Mouse (Mus musculus): ENCODE data around the gene Fam102b.
A peak's percentile ranks its signal among the peaks of the same experiment; 100 is the strongest.

The Fam102b gene

DNA sequence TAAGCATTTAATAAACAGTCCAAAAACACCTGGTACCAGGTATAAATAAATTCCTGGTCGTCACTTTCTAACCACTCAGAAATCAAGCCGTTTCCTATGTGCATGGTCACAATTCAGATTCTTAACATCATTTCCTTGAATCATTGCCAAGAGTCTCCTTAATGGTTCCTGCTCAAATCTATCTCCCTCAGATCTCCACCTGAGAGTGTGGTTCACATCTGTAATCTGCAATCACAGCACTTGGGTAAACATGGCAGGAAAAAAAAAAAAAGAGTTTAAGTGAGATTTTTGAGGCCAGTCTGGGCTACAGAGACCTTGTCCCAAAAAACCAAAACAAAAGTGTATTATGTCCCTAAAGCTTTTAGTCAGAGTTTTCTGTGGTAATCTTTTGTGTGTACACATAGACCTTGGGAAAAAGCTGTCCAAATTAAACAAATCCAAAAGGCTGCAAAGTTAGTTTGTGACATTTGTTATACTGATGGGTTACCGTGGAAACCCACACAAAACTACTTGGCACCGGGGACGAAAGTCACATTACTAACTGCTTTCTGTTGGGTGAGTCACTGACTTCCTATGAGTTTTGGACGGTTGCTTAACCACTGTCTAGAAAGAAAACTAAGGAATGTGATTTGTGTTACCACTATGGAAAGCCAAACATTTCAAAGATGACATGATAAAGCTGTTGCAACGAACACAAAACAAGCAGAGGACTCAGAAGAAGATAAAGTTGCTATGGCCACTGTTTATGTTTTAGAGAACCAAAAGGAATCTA, 16.7 kb downstream of the Fam102b start:
- DNase-seq (ENCODE audit: low spot score in 2 of 2) = peak; percentile 74 to 81

DNA sequence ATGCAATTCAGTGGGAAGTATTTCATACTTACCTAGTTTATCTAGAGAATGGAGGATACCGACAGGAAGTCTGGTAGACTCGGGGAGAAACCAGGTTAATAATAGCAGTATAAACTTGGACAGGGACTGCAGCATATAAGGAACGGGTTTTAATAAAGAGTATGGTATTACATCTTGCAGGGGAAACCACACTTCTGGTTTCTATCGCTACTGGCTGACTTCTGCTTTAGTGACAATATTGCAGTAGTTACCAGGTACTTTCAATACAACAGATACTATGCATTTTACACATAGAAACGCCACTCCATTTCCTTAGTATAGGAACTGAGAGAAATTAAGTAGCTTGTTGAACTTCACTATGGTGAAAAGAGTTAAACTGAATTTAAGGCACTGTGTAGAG, 19.2 kb downstream of the Fam102b start:
- no peak for DNase-seq (ENCODE audit: low spot score in 2 of 2)

DNA sequence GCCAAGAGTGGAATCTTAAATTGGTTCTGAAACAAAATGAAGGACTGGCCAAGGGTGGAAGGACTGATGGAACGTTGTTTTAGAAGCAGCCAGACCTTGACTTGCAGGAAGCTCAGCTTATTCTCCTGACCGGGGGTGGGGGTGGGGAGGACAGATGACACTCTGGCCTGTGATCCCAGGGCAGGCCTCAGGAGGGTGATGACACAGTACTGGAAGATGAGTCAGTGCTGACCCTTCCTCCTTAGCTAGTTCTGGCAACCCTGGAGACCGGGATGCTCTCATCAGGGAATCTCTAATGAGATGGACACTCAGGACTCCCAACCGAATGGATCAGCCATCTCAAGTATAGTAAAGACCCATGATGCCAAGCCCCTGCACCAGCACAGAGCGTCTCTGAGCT, 21.6 kb downstream of the Fam102b start:
- DNase-seq (ENCODE audit: low spot score in 2 of 2) = no peak

DNA sequence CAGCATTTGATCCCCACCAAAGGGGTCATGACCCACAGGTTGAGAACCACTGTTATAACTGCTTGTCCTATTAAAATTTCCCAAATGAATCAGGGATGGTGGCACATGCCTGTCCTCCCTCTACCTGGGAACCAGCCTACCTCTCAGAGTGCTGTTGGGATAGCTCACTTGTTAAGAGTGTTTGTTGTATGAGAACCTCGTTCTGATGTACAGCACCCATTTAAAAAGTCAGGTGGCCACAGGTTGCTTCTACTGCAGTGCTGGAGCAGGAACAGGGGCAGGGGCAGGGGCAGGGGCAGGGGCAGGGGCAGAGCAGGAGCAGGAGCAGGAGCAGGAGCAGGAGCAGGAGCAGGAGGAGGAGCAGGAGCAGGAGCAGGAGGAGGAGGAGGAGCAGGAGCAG, 28.2 kb downstream of the Fam102b start:
- no peak for DNase-seq (ENCODE audit: low spot score in 2 of 2)

DNA sequence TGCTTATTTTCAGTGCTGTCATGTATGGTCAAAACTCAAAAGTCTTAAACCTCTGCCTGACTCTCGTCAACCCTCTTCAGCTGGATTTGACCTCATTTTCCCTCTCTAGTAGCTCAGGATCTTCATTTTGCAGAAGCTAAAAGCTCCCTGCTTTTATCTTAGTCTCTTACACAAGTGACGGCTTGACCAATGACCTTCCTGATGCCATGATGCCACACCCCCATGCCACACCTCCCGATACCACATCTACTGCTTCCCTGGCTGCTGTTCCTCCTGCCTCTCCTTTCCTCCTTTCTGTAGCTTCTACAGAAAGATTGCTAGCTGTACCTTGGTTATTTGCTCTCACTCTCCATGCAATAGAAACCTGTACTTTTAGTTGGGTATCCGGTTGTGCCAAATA, 29.6 kb downstream of the Fam102b start:
- no peak for DNase-seq (ENCODE audit: low spot score in 2 of 2)

DNA sequence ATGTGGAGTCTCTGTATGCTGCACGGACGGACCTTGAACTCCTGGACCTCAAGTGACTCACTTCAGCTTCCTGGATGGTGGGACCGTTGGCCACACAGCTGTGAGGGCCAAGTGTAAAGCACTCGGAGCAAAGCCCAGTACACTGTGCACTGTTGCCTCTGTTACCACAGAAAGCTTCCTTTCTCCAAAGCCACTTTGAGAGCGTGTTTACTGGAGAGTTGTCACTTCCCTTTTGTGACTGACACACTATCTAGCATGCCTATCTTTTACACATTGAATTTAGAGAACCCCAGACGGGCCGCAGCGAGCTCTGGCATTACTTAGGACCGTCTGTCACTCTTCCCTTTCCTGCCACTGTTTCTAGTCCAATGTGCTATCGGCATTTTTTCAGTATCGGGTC, 30.1 kb downstream of the Fam102b start:
- peak in 1 of 2 experiments; percentile 36 for DNase-seq (ENCODE audit: low spot score in 2 of 2)

DNA sequence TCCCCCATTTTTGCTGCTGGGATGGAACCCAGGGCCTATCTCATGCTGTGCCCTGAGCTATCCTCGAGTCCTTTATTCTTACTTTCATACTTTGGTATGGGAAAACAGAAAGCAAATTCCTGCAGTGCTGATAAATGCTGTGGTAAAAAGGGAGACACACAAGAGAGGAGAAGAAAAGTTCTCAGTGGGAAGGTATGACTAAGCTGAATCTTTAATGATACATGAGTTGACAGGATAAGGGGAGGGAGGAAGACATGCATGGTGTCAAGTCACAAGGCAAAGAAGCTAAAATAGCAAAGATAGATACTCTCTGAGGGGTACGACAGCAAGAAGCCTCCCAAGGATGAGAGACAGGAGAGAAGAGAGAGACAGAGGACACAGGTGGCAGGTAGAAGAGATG, 32.0 kb downstream of the Fam102b start:
- no peak for DNase-seq (ENCODE audit: low spot score in 2 of 2)

DNA sequence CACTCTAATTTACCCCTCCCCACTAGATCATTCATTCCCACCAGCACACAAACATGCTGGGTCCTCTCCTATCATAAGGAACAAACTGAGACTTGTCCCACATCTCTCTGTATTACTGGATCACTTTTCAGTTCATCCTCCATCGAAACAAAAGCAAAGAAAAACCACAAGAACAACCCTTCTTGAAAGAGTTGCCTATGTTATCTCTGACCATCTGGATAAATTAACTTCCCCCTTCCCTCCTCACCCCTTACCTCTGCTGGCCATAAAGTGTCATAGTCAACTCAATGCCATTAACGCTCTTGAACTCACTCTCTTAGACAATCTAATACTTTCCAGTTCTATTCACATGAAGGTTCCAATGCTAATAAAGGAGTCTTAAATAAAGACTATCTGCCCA, 32.9 kb downstream of the Fam102b start:
- DNase-seq (ENCODE audit: low spot score in 2 of 2) = no peak

DNA sequence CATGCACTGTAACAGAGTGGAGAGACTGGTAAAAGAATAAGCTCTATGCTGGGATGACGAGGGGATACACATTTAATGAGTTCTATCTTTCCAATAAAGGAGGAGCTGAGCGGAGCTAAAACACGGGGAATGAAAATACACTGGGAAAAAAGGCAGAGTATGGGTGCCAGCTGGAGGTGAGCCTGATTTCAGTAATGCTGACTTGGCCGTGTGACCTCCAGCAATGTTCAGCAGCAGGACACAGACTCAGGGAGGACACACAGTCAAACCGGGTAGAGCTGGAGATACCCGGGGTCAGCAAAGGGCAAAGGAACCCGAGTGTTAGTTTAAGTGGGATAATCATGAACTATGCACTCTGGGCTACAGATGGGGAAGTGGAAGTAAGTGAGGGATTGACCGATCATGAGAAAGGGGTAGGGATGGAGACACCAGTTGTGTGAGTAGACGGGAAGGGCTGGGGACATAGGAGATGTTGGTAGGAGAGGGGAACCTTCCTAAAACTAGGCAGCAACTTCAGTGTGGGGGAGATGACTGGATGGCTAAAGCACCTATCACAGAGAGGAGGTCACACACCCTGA, 37.3 kb downstream of the Fam102b start:
- peak in 1 of 2 experiments; percentile 46 for DNase-seq (ENCODE audit: low spot score in 2 of 2)

DNA sequence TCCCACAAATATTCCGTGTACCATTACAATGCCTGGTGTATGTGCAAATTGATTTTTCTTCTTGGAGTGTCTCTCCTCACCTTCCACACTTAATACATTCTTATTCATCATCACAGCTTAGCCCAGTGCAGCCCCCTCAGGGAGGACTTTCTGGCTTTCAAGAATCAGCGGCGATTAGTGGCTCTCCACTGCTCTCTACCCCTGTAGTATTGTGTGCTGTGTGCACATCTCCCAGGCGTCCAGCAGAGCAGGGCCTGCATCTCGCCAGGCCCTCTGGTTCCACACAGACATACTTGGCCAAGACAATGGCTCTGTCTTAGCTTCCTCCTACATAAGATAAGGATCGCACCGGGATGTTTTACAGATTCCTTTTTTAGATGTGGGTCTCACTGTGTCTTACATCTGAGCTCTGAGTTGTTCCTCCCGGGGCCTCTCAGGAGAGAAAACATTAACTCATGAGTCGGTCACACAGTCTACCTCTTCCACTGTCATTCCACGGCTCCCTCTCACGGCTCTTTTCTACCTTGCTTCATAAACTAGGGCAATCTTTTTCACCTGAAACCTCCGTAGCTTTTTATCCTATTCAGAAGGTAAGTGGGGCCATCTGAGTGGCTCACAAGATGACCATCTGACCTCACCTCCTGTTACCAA, 40.3 kb downstream of the Fam102b start:
- DNase-seq (ENCODE audit: low spot score in 2 of 2) = no peak

DNA sequence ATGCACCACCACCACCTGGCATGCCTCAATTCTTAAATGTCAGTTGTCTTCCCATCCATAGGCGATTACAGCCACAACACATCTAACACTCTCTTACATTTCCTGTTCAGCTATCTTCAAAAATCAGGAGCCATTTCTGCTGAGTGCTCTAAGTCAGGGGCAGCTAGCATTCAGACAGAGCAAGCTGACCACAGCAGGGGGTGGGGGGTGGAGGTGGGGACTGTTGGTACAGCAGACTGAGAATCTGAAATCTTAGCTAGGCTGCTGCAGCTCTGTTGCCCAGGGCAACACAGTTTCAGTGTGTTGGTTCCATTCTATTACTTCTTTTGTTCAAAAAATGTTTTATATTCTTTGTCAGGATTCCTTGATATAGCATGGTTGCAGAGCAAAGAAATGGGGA, 40.9 kb downstream of the Fam102b start:
- DNase-seq (ENCODE audit: low spot score in 2 of 2) = no peak

DNA sequence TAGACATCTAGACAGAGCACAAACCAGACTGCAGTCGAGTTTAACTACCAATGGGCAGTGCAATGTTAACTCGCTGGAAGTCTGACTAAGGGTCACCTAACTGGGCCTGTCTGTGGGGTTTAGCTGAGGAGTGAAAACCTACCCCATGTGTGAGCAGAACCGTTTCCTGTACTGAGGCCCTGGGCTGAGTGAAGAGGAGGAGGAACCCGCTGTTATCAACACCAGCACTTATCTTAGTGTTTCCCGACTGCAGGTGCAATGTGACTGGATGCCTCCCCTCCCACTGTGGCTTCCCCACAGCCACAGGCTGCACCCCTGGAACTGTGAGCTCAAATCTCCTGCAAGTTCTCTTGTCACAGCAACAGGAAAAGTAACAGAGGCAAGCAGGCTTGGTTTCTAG, 43.4 kb downstream of the Fam102b start:
- no peak for DNase-seq (ENCODE audit: low spot score in 2 of 2)

DNA sequence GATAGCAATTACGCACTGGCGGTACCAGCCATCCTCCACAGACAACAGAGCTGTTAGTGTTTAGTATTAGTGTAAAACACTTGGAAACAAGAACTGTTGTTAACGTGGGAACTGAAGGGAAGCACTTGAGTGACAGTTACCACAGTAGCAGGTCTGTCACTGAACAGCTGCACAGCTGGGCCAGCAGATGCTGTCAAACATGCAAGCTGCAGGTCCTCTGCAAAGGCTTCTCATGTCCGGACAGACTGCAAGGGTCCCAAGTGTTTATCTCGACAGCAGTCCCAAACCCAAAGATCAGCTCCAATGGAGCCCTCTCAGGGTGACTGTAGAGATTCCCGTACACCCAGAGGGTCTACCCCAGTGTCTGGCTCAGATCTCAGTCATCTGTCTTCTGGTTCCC, 45.5 kb downstream of the Fam102b start:
- DNase-seq (ENCODE audit: low spot score in 2 of 2) = no peak

DNA sequence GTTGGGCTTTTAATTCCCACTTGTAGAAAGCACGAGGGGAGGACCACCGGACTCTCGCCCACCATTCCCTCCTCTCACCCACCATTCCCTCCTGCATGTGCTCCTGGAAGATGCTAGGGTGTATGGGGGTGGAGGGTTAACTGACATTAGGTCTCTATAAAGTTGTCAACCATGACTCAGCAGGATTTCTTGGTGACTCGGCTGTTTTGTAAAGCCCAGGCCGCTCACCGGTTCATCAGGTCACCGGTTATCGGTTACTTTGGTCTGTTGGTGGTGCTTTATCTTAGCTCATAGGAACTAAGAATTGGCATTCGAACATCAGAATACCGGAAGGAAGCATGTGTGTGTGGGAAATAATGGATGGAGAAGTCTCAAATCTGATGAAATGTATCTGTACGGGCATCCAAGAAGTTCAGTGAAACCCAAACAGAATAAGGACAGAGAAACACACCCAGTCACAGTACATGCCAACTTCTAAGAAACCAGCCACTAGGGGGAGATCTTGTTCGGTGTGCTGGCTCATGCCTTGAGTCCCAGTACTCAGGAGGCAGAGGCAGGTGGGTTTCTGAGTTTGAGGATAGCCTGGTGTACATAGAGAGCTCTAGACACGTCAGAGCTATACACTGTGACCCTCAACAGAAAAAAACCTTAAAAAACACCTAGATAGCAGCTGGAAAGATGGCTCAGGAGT, 49.9 kb downstream of the Fam102b start:
- no peak for DNase-seq (ENCODE audit: low spot score in 2 of 2)

DNA sequence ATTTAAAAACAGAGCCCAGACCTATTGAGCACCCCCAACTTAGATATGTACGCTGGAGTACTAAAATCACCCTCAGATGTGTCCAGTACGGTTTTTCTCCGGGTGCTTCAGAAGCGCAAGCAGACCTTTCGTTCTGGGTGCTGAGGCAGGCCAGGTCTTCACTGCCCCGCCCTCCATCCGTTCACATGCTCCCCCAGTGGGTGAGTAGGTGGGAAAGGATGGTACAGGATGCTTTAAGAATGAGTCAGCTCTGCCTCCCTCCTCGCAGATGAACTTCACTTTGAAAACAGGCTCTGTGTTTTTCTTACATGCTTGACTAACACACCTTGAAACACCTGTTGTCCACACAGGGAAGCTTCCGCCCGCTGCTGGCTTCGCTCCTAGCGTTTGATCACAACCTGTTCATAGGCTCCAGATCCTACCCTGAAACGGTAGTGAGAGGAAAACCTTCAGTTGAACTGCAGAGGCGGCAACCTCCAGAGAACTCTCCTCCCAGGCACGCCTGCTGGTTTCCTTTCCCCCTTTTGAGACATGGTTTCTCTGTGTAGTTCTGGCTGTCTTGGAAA, 52.4 kb downstream of the Fam102b start:
- DNase-seq (ENCODE audit: low spot score in 2 of 2) = no peak

DNA sequence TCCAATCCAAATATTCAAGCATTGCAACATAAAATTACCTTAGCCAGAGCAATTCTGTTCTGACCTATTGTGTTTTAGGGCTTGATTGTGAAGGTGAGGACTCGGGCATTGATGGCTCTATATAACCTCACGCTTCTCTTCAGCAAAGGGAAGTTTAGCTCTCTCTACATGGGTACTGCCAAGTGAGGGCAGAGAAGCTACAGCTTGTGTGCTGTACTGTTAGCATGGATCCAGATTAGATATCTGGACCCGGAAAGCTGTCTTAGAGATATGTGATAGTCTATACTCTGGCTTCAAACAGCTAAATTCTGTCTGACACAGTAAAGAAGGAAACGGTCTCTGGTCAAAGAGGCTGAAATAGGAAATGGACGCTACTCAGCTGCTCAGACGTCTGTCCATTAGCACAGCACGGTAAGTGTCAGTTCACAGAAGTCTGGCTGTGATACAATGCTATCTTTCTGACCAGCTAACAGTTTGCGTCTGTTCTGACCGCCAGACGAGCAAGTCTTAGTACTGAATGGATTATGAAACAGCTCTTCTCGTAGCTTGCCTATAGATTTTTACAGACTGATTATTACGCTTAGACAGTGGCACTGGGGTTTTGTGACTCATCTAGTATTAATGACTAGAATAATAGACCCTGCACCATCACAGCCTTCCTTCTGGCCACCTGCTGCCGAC, 53.3 kb downstream of the Fam102b start:
- DNase-seq (ENCODE audit: low spot score in 2 of 2) = no peak

DNA sequence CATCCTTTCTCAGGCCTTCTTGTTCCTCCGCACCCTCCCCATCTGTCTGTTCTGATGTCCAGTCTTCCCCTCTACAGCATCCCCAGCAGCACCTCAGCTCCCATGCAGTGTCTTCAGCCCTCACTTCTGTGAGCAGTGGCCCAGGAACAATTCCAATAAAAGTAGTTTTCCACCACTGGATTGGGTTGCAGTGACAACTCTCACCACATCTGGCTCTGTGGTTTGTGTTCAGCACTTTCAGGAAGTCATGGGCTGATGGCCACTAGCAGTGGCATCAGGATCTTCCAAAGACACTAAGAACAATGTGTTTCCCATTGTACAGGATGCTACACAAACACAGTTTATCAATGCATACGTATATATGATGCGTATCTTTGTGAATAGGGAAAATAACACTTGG, 61.4 kb downstream of the Fam102b start:
- DNase-seq (ENCODE audit: low spot score in 2 of 2) = no peak

DNA sequence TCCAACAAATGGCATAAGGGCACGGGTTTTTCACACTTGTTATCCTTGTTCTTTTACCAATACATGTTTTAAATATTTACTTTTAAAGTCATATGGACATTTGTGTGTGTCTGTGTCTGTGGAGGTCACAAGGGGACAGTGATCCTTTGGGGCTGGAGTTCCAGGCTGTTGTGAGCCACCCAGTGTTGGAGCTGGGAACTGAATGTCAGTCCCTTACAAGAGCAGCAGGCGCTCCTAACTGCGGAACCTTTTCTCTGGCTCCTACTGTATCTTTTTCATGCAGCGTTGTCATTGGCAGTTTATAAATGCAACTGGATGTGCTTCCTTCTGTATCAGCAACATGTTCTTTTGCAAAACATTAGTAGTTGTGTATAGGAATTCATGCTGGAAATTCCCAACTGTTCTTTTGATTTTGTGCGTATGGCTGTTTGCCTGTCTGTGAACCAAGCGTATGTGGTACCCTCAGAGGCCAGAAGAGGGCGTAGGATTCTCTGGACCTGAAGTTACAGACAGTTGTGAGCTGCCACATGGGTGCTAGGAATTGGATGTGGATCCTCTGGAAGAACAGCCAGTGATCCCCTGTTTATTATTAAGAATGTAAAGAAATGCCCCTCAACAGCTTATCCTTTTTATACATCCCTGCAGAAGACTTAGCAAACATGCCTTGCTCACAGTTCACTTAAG, 62.9 kb downstream of the Fam102b start:
- no peak for DNase-seq (ENCODE audit: low spot score in 2 of 2)

DNA sequence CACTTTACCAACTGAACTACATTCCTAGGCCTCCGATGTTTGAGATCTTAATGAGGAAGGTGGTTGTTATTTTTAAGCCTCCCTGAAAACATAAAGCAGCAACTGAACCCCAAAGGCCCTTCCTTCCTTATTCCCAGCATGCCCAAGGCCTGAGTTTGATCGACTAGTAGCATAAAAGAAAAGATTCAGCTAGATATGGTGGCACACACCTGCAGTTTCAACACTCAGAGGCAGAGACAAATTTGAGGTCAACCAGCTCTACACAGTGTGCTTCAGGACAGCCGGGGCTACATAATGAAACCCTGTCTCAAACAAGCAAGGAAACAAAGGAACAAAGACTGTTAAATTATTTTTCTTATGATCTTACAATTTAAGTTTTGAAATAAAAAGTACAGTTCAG, 63.6 kb downstream of the Fam102b start:
- no peak for DNase-seq (ENCODE audit: low spot score in 2 of 2)

DNA sequence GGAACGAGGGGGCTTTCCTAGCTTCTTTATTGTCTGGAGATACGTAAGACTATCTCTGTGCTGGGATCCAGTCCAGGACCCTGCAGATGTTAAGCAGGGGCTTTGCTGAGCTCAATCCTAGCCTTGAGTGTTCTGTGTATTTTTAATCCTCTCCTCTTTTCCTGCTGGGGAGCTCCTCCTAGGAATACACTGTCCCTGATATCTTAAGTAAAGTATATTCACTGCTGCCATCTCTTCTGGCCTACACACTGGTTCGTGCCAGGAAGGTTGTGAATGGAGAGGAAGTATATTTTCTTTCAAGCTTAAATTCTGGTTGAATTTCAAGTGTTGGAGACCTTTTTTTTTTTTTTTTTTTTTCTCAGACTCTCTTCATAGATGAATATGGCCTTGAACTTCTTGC, 64.1 kb downstream of the Fam102b start:
- DNase-seq (ENCODE audit: low spot score in 2 of 2) = no peak

DNA sequence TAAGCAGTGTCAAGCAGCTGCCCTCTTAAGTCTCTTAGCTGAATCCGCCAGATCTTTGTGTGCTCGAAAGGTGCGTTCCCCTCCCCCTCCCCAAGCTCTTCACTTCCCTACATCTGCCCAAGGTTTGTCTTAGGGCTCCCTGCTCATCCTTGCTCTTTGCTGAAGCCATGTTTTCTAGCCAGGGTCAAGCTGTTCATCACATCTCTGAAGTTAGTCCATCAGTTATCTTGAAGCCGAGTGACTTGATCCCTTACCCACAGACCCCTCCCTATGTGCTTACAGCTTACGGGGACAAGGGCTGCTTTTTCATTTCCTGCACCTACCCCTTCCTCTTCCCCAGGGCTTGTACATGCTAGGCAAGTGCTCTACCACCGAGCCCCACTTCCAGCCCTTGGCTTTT, 65.8 kb downstream of the Fam102b start:
- DNase-seq (ENCODE audit: low spot score in 2 of 2) = no peak

Measured in heart, adult 9 months (tissue).